Mouse (Mus musculus) monocyte, adult 2 months (primary cell): ENCODE results near the gene Mettl7a3.

Source experiments
- DNase-seq, 2 experiments: peaks; one replicate each; pipeline ENCODE4 v3.0.0; 2022; ENCODE audit warnings: low spot score in 2 of 2, low read depth in 1 of 2

The Mettl7a3 gene

GRCm38 (mm10) chr15:100387544-100388223 lies 53.0 kb downstream of the Mettl7a3 start:
- DNase-seq = no peak

GRCm38 (mm10) chr15:100388224-100388835 lies 53.6 kb downstream of the Mettl7a3 start:
- DNase-seq = no peak

DNA sequence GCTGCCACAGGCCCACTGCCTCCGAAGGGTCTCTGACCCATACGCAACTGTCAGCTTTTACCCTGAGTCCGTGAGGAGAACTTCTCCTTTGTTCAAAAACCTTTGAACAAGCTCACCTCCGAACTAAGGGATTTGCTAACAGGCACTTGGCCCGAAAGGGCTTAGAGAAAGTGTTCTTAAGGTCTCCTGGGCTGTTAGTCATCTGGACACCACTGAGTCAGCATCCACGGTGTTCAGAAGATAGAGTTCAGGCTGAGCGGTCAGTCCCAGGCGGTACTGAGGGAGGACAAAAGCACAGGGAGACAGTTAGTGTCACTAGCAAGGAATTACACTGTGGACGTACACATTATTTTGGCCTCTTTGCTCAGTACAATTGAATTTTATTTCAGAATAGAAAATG lies 54.2 kb downstream of the Mettl7a3 start:
- DNase-seq = no peak
